Mouse (Mus musculus) lung, embryonic 14.5 days (tissue): ENCODE data around the gene Clec2l. TPM values are rescaled to one million over a fixed set of nuclear protein-coding genes. Genes with fewer than 3 reads are reported as not detected.
"Not testable (repeated sequence)": the region's sequence is repeated elsewhere in the genome, so short reads cannot be mapped to it uniquely, and the experiment has no call there.

Experiments
- ATAC-seq: fragments of 200-750 bp; cut with Nextera tagmentation; 2 replicates; pipeline ENCODE4 v1.8.0; 2017; ENCODE audit warnings: mild to moderate bottlenecking, moderate TSS enrichment, moderate library complexity; ENCODE audit not compliant: insufficient read depth
- DNase-seq: peaks from one replicate; pipeline ENCODE4 v3.0.0-alpha.2; 2015
- H3K27ac ChIP-seq: fragments of 300-500 bp; sonication (generic); 2 replicates; pipeline ENCODE4 v1.5.1; 2014; ENCODE audit warnings: low read depth, mild to moderate bottlenecking, moderate library complexity
- H3K27me3 ChIP-seq: fragments of 300-500 bp; sonication (generic); 2 replicates; pipeline ENCODE4 v1.6.1; 2014; ENCODE audit warnings: low read length, control low read depth; ENCODE audit not compliant: insufficient read depth
- H3K36me3 ChIP-seq: fragments of 300-500 bp; sonication (generic); 2 replicates; pipeline ENCODE4 v1.6.1; 2014; ENCODE audit warnings: control low read depth; ENCODE audit not compliant: insufficient read depth
- H3K4me1 ChIP-seq: fragments of 300-500 bp; sonication (generic); 2 replicates; pipeline ENCODE4 v1.6.1; 2014; ENCODE audit warnings: antibody characterized with exemption, control low read depth; ENCODE audit not compliant: insufficient read depth
- H3K4me2 ChIP-seq: fragments of 300-500 bp; sonication (generic); 2 replicates; pipeline ENCODE4 v1.6.1; 2014; ENCODE audit warnings: mild to moderate bottlenecking
- H3K4me3 ChIP-seq: fragments of 300-500 bp; sonication (generic); 2 replicates; pipeline ENCODE4 v1.5.1; 2014; ENCODE audit warnings: low read depth, low read length
- H3K9ac ChIP-seq: fragments of 300-500 bp; sonication (generic); 2 replicates; pipeline ENCODE4 v1.6.1; 2014
- H3K9me3 ChIP-seq: fragments of 300-500 bp; sonication (generic); 2 replicates; pipeline ENCODE4 v1.6.1; 2016; ENCODE audit warnings: low read depth, low read length, control low read depth
- CTCF ChIP-seq: IDR thresholded peaks from 2 replicates; pipeline ENCODE4 v1.5.1; 2016; ENCODE audit warnings: antibody characterized with exemption, low read depth
- WGBS: fragments of 180-500 bp; shearing (Covaris S2); extraction: QIAGEN DNeasy Blood & Tissue Kit; methylation state at CpG from one replicate; pipeline ENCODE4 v1.1.7; 2014; 5-methylcytosine and 5-hydroxymethylcytosine counted together
- polyA plus RNA-seq: library from polyadenylated mRNA; unstranded; fragments of >200 nt; fragmentation: Nextera tagmentation; extraction: Ambion mirVana; gene quantifications from 2 replicates; pipeline ENCODE4 v1.2.1, GENCODE M21; 2014

The Clec2l gene
- polyA plus RNA-seq, 1 experiment from 2014 or later: 3.1 TPM

DNA sequence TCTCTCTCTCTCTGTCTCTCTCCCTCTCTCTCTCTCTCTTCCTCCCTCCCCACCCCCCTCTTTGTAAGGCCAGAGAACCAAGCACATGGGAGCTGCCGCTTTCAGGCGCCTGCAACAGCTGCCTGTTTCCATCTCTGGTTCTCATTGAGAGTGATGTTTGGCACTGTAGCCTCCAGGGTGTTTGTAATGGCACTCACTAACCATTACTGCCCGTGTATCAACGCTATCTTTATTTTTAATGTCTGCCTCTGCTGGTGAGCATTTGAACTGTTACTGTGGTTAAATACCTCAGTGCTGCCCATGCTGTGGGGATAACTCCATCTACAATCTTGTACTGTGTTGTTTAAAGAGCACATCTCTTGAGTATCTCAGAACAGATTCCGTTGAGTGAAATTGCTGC, 21.2 kb upstream of the Clec2l start:
- 45% methylated on average over 5 of the region's 5 CpGs for WGBS
- peaks cover 56% of the 10 kb centered on the region for H3K27me3 ChIP-seq

DNA sequence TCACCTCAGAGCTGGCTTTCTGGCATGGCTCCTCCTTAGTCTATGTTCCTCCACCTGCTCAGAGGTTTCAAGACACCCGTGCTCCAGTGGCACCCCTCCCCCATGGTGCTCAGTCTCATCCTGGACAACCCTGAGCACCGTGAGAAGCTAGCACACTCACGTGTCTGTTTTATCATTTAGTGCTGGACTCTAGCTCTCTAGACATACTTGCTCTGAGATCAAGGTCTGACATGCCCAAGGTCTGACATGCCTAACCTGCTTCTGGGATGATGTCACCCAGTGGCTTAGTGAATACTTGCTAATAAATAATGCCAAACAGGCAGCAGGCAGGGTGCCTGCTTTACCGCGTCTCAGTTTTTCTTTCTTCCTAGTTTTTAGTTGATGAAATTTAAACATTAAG, 20.3 kb upstream of the Clec2l start:
- TF ChIP-seq CTCF: no peak
- Histone ChIP-seq H3K27ac (no peak overlapping the region), H3K4me2 (no peak overlapping the region), H3K9ac (no peak overlapping the region), H3K27me3 (peaks cover 47% of the 10 kb centered on the region), H3K9me3 (no peaks in the 10 kb centered on the region), H3K36me3 (no peaks in the 10 kb centered on the region), H3K4me3 (no peak overlapping the region), H3K4me1 (no peaks in the 10 kb centered on the region)
- ATAC-seq (no peak), DNase-seq (no peak)
- 55% methylated on average over 5 of the region's 5 CpGs for WGBS

More for the DNA sequence above, 21.2 kb upstream of the Clec2l start:
- peak; percentile 16 for DNase-seq
- Histone ChIP-seq H3K36me3 (no peaks in the 10 kb centered on the region), H3K4me2 (no peak overlapping the region), H3K27ac (no peak overlapping the region), H3K4me3 (no peak overlapping the region), H3K4me1 (no peaks in the 10 kb centered on the region), H3K9me3 (no peaks in the 10 kb centered on the region), H3K9ac (no peak overlapping the region)
- no peak for ATAC-seq
- peak; percentile 36 for TF ChIP-seq CTCF

DNA sequence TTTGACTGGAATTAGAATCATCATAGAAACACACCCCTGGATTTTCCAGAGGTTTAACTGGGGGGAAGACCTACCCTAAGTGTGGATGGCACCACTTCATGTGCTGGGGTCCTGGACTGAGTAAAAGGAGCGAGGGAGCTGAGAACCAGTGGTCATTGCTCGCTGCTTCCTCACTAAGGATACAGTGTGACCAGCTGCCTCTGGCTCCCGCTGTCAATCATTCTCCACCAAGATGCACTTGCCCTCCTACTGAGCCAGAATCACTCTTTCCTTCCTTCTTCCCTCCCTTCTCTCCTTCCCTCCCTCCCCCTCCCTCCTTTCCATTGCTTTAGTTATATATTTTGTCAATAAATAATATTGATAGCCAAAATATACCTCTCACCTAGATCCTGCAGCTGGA, 19.8 kb upstream of the Clec2l start:
- Histone ChIP-seq H3K4me3 (no peak overlapping the region), H3K9me3 (no peaks in the 10 kb centered on the region), H3K27me3 (peaks cover 42% of the 10 kb centered on the region), H3K27ac (no peak overlapping the region), H3K4me2 (no peak overlapping the region), H3K36me3 (no peaks in the 10 kb centered on the region), H3K4me1 (no peaks in the 10 kb centered on the region), H3K9ac (no peak overlapping the region)
- no peak for DNase-seq
- no peak for ATAC-seq
- no peak for TF ChIP-seq CTCF
- 69% methylated on average over 3 of the region's 3 CpGs for WGBS

DNA sequence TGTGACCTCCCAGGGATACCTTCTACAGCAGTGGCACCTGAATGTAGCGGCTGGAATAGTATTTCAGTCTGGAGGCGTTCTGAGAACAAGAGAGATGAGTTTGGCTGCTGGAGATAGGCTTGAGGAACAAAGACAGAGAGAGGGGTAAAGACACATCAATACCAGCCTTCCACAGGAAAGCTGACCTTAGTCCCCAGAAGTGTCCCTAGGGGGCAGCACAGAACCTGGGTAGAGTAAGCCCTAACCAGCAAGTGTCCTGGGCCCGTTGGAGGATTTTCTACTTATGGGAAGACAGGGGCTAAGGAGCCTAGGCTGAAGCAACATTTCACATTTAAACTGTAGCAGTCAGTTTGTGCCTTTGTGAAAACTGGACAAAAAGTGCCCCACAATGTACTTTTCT, 13.3 kb upstream of the Clec2l start:
- WGBS: 76% methylated on average over 3 of the region's 3 CpGs
- no peaks in the 10 kb centered on the region for H3K36me3 ChIP-seq
- H3K27me3 ChIP-seq: no peaks in the 10 kb centered on the region
- H3K9me3 ChIP-seq: no peaks in the 10 kb centered on the region
- no peak for ATAC-seq
- DNase-seq: peak; percentile 32
- TF ChIP-seq CTCF: no peak; the same call in 1 of the 2 replicates
- H3K4me2 ChIP-seq: no peak overlapping the region
- no peak overlapping the region for H3K4me3 ChIP-seq
- no peak overlapping the region for H3K9ac ChIP-seq
- H3K27ac ChIP-seq: no peak overlapping the region
- no peaks in the 10 kb centered on the region for H3K4me1 ChIP-seq

DNA sequence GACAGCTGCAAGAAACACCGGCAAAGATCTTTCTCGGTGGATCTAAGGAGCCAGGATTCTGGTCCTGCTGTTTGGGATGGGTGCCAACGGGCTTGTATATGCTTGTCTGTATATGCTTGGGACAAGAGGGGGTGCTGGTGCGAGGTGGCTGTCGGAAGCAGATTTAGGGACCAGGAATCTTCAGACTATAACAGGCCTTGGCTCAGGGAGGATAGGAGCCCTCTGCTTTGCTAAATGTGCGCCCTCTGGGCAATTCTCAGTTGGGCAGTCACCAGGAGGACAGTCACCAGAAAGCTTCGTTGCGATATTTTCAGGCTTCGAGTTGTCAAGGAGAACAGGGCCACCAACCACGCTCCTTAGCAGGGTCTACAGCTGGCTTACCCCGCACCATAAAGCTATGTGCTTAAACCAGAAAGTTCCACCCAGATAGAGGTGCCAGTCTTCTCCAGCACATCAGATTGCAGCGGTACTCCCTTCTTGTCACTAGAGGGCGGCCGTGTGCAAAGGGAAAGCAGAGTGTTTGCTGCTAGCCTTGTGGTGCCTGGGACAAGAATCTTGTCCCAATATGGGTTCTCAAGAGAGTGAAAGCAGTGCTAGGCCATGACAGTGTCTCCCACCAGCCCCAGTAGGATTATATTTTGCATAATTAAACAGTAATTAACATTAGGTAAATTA, 12.5 kb upstream of the Clec2l start:
- Histone ChIP-seq H3K36me3 (no peaks in the 10 kb centered on the region), H3K27ac (no peak overlapping the region), H3K4me2 (no peak overlapping the region), H3K4me1 (no peaks in the 10 kb centered on the region), H3K4me3 (no peak overlapping the region), H3K9ac (no peak overlapping the region), H3K27me3 (no peaks in the 10 kb centered on the region), H3K9me3 (no peaks in the 10 kb centered on the region)
- DNase-seq (peak; percentile 91), ATAC-seq (peak; percentile 70)
- peak; percentile 96 for TF ChIP-seq CTCF
- WGBS: 32% methylated on average over 14 of the region's 14 CpGs

DNA sequence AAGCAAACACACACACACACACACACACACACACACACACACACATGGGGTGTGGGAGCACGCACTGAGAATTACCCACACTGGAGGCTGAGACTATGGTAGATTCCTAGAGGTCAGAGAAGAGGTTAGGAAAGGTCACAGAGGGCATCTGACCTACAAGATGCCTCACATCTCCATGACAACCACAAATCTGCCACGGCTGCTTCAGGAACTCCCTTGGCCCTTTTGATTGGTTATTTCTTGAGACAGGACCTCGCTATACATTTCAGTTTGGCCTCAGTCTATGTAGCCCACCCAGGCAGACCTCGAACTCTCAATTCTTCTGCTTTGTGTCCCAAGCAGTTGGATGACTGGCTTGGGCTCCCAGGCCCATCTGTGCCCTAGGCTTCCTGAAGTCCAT, 1.2 kb upstream of the Clec2l start:
- TF ChIP-seq CTCF: no peak
- no peak for DNase-seq
- ATAC-seq: no peak
- Histone ChIP-seq H3K27ac (no peak overlapping the region), H3K4me3 (no peak overlapping the region), H3K27me3 (peaks cover 16% of the 10 kb centered on the region; the same call in 1 of the 2 replicates), H3K4me2 (no peak overlapping the region), H3K4me1 (no peaks in the 10 kb centered on the region), H3K9me3 (no peaks in the 10 kb centered on the region), H3K36me3 (no peaks in the 10 kb centered on the region), H3K9ac (no peak overlapping the region)
- WGBS: 55% methylated on average over 4 of the region's 4 CpGs

DNA sequence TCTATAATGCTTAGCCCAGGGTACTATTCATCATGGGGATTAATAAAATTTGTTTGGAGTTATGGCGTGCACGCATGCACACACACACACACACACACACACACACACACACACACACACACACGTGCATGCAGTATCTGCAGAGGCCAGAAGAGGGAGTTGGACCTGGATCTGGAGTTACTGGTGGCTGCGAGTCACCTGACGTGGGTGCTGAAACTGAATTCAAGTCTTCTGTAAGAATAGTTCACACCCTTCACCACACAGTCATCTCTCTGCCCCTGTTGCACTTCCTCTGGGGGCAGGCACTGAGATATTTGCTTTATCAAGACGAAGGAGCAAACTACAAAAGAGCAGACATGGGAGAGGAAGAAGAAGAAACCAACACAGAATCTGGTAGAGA, 6.7 kb downstream of the Clec2l start:
- H3K4me3 ChIP-seq: no peak overlapping the region
- H3K9me3 ChIP-seq: no peaks in the 10 kb centered on the region
- H3K4me1 ChIP-seq: no peaks in the 10 kb centered on the region
- no peak overlapping the region for H3K9ac ChIP-seq
- no peaks in the 10 kb centered on the region for H3K27me3 ChIP-seq
- ATAC-seq (no peak), DNase-seq (no peak)
- no peak overlapping the region for H3K27ac ChIP-seq
- H3K4me2 ChIP-seq: no peak overlapping the region
- no peaks in the 10 kb centered on the region for H3K36me3 ChIP-seq
- WGBS: 63% methylated on average over 5 of the region's 6 CpGs
- 0 out of 2 replicates have a peak, but pooled peaks have one; percentile 22 for TF ChIP-seq CTCF

DNA sequence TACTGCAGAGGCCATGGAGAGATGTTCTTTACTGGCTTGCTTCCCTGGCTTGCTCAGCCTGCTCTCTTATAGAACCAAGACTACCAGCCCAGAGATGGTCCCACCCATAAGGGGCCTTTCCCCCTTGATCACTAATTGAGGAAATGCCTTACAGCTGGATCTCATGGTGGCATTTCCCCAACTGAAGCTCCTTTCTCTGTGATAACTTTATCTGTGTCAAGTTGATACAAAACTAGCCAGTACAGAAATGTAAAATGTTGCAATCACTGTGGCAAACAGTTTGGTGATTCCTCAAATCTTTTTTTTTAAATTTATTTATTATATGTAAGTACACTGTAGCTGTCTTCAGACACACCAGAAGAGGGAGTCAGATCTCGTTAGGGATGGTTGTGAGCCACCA, 7.6 kb downstream of the Clec2l start:
- not testable (repeated sequence) for H3K4me2 ChIP-seq, H3K4me3 ChIP-seq, ATAC-seq, H3K4me1 ChIP-seq, H3K27me3 ChIP-seq, H3K9me3 ChIP-seq, H3K36me3 ChIP-seq, DNase-seq, H3K27ac ChIP-seq, H3K9ac ChIP-seq
- WGBS: 100% methylated on average over 1 of the region's 1 CpGs
